Mouse (Mus musculus): Measurements from ENCODE around the gene Pard3b.

DNA sequence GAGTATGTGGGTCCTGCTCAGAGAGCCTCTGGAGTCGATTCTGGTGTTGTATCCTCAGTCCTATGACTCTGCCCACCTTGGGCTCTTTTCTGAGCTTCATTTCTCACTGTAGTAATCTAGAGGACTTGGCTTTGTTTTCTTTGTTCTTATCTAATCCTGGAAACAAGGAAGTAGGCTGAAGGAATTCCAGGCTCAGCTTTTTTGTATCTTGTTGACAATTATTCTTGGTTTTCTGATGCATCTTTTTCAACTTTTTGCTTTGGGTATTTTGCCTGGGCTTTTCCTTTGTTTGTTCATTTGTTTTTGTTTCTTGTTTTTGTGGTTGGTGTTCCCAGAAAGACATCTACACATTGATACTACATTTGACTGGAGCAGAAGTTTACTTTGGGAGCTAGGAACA lies 236.3 kb downstream of the Pard3b start:
- TF ChIP-seq GATA1 (IDR thresholded peaks at IDR 0.05; ENCODE audit: borderline replicate concordance, low read length) (no peak), FLI1 (IDR thresholded peaks at IDR 0.05; ENCODE audit: low read length) (no peak)

Measured in megakaryocyte, embryonic 14.5 days (primary cell).